Mouse (Mus musculus): ENCODE data around the gene Acot4.
"Not testable (repeated sequence)": the region's sequence is repeated elsewhere in the genome, so short reads cannot be mapped to it uniquely, and the experiment has no call there.

Acot4 gene

GRCm38 (mm10) chr12:84038241-84038640 lies at the start of gene Acot4:
Gene Acot4 (plus strand): TSS chr12:84038379.
- DNase-seq (ENCODE audit: low read depth, low spot score), result not testable (repeated sequence)

GRCm38 (mm10) chr12:83988483-83988882 lies 49.7 kb upstream of the Acot4 start:
- DNase-seq (ENCODE audit: low read depth, low spot score), result peak; percentile 48

GRCm38 (mm10) chr12:83989378-83989777 lies 48.8 kb upstream of the Acot4 start:
- DNase-seq (ENCODE audit: low read depth, low spot score), result no peak

- DNase-seq (ENCODE audit: low read depth, low spot score), result no peak
Measured at GRCm38 (mm10) chr12:83997221-83997620, 41.0 kb upstream of the Acot4 start.

GRCm38 (mm10) chr12:83998341-83999107 lies 39.7 kb upstream of the Acot4 start:
- DNase-seq (ENCODE audit: low read depth, low spot score), result peak; percentile 57

- DNase-seq (ENCODE audit: low read depth, low spot score), result peak; percentile 41
Measured at GRCm38 (mm10) chr12:83999237-83999636, 38.9 kb upstream of the Acot4 start.

GRCm38 (mm10) chr12:84000418-84000817 lies 37.8 kb upstream of the Acot4 start:
- DNase-seq (ENCODE audit: low read depth, low spot score), result no peak

GRCm38 (mm10) chr12:84003866-84004265 lies 34.3 kb upstream of the Acot4 start:
- peak; percentile 14 for DNase-seq (ENCODE audit: low read depth, low spot score)

GRCm38 (mm10) chr12:84008251-84008650 lies 29.9 kb upstream of the Acot4 start:
- DNase-seq (ENCODE audit: low read depth, low spot score), result no peak

GRCm38 (mm10) chr12:84008729-84009128 lies 29.4 kb upstream of the Acot4 start:
- DNase-seq (ENCODE audit: low read depth, low spot score), result no peak

- peak; percentile 55 for DNase-seq (ENCODE audit: low read depth, low spot score)
Measured at GRCm38 (mm10) chr12:84009171-84009965, 28.8 kb upstream of the Acot4 start, which contains the start of gene Acot1. Gene Acot1 (plus strand): TSS chr12:84009490.

- DNase-seq (ENCODE audit: low read depth, low spot score), result no peak
Measured at GRCm38 (mm10) chr12:84010201-84010600, 28.0 kb upstream of the Acot4 start.

- DNase-seq (ENCODE audit: low read depth, low spot score), result peak; percentile 40
Measured at GRCm38 (mm10) chr12:84011251-84012040, 26.7 kb upstream of the Acot4 start.

- DNase-seq (ENCODE audit: low read depth, low spot score), result no peak
Measured at GRCm38 (mm10) chr12:84013130-84013529, 25.0 kb upstream of the Acot4 start.

- no peak for DNase-seq (ENCODE audit: low read depth, low spot score)
Measured at GRCm38 (mm10) chr12:84013701-84014100, 24.5 kb upstream of the Acot4 start.

- peak; percentile 42 for DNase-seq (ENCODE audit: low read depth, low spot score)
Measured at GRCm38 (mm10) chr12:84020528-84020927, 17.7 kb upstream of the Acot4 start.

GRCm38 (mm10) chr12:84022266-84022665 lies 15.9 kb upstream of the Acot4 start:
- not testable (repeated sequence) for DNase-seq (ENCODE audit: low read depth, low spot score)

- DNase-seq (ENCODE audit: low read depth, low spot score), result no peak
Measured at GRCm38 (mm10) chr12:84023052-84023745, 15.0 kb upstream of the Acot4 start.

GRCm38 (mm10) chr12:84025888-84026287 lies 12.3 kb upstream of the Acot4 start:
- no peak for DNase-seq (ENCODE audit: low read depth, low spot score)

- DNase-seq (ENCODE audit: low read depth, low spot score), result not testable (repeated sequence)
Measured at GRCm38 (mm10) chr12:84028328-84028727, 9.9 kb upstream of the Acot4 start.

GRCm38 (mm10) chr12:84029043-84029442 lies 9.1 kb upstream of the Acot4 start:
- not testable (repeated sequence) for DNase-seq (ENCODE audit: low read depth, low spot score)

Data from 3T3-L1 (cell line).